Mouse (Mus musculus) kidney, postnatal 10 days (tissue): ENCODE data around the gene Psmd5.

Experiments used
- DNase-seq: peaks from one replicate; pipeline ENCODE4 v3.0.0; 2021; ENCODE audit warnings: mixed read lengths

The Psmd5 gene

DNA sequence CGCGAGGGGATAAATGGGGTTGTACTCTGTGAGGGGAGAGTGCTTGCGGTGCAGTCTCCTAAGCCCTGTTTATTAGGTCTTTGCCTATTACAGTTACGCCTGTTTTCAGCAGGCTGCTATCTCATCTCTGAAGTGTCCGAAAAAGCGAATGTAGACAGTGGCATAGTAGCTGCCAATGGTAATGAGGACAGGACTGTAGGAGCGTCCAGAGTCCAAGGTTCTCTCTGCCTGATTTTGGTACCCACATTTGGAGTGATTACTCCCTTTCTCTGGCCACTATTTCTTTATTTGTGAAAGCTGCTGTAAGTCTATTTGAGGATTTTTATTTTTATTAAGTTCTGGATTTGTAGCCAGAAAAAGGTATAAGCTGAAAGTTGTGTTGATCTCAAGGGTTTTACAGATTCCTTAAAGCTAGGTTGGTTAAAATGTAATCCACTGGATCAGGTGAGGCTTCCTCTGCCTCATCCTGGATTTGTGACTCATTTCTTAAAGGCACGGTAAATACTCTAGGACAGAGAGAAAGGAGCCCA, at the start of gene Psmd5:
Psmd5 (minus strand) TSS at position 153 of the 530 bp plus-strand sequence.
- DNase-seq = no peak

DNA sequence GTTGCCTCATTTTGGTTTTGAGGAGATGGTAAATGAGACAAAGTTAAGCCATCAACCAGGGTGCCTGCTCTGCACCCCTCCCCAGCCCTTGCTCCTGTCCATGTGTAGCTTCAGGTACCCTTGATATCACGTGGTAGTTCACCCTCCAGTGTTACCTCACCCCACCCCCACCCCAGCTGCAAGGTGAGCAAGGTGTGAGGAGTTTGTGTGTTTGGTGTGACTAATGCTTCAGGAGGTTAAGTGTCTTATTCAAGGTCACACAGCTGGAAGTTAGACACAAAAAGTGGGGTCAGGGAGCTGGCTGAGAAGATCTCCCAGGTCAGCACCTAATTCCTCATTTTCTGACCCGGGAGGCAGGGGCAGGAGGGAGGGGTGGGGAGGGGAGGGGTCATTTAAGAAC, 48.0 kb upstream of the Psmd5 start:
- no peak for DNase-seq

DNA sequence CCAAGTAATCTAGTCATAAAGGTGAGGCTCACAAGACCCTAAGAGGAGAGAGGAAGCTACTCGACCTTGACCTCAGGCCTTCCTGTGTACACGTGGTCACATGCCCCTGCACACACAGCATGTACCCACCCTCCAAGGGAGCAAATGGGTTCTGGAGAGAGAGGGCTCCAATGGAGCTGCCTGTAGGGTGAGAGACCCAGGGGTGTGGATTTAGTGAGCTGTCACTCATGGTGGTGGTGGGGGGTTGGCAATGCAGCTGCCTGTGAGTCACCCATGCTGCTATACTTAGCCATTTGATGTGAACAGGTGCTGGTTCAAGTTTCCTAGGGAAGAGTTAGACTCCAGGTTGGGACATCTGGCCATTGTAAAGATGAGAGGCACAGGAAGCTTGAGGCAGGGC, 45.4 kb upstream of the Psmd5 start:
- DNase-seq = no peak

DNA sequence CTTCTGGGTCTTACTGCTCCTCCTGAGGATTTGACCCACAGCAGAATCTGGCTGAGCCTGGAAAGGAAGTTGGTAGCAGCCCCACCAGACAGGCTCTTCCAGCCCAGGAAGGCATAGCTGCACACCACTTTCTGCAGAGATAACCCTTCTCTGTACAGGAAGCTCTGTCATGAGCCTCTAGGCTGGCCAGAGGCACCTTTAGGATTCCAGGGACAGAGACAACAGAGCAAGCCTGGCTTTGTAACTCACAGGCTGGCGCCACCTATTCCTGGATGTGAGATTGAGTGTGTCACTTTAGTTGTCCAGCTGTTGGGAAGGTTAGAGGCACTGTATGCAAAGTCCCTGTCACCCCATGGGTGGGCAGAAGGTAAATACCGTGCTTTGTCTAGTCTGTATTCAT, 40.3 kb upstream of the Psmd5 start:
- DNase-seq = no peak

DNA sequence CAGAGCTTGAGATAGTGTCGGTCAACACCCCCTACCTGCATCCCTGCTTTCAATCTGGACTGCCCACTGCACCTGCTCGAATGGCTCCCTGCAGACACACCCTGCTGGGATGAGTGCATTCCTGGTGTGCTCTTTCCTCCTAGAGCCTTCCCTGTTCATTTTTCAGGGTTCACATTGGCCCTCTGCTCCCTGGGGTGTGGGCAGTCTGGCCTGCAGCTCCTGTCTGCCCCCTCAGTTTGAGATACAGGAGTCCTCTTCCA, 40.0 kb upstream of the Psmd5 start:
- no peak for DNase-seq

DNA sequence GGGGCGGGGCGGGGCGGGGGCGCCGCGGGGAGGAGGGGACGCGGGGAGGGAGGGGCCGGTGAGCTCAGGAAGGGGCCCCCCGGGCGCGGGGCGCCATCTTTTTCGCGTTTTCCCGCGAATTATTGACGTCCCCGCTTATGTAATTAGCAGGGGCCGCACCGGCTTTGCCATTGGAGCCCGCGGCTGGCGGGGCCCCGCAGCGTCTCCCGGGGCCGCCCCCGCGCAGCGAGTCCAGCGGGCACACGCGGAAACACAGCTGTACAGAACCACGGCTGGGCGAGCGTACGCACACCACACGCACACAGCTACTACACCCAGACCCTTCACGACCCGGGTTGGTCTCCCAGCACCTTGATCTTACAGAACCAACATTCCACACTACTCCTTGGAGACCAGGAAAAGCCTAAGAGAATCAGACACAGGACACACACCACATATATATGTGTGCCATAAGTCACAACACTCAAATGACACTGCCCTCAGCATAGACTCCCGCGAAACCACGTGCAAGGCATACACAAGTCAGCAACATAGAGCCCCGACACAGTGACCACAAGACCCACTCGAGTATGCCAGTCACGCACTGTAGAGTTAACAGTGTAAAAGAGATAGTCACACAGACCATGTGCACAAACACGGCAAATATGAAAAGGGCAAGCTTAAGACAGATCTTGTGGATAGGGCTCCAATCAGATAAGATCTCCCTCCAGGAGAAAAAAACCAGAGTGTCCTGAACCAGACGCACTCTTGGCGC, 39.5 kb upstream of the Psmd5 start:
- DNase-seq = peak; percentile 64

DNA sequence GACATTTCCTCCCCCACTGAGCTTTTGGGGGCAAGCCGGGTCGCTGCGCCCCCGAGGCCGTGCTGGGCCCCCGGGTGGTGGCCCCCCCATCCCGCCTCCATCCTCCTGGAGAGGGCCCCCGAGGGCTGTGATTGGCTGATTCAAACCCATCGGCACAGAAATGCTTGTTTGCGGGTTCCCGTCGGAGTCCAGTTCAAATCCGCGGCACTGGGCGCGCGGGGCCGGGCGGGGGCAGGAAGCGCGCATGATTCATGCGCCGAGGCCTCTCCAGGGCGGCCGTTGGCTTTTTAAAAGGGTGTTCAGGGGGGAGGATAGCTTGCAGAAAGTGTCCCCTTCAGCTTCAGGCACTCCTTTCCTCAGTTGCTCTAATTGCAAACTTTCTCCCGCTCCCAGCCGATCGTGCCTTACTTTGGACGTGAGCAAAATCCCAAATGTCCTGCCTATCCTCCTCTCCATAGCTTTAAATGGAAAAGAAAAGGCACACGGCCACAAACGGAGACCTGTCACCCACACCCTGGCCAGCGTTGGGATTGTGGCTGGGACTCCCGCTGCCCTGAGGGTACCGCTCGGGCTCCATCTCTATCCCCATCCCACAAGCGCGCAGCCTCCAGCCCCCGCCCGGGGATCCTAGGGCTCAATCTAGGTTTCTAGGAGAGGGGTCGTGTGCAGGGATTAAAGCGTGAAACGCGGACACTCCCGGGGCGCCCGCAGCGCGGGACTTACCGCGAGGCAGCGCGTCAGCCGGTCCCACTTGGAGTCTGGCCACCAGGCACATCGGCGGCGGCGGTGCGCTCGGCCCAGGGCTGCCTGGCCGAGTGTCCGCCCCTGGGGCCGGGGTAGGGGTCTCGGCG, 38.7 kb upstream of the Psmd5 start, which contains the start of gene Phf19:
Phf19 (minus strand) TSS at position 809 of the 851 bp plus-strand sequence.
- DNase-seq = peak; percentile 64

DNA sequence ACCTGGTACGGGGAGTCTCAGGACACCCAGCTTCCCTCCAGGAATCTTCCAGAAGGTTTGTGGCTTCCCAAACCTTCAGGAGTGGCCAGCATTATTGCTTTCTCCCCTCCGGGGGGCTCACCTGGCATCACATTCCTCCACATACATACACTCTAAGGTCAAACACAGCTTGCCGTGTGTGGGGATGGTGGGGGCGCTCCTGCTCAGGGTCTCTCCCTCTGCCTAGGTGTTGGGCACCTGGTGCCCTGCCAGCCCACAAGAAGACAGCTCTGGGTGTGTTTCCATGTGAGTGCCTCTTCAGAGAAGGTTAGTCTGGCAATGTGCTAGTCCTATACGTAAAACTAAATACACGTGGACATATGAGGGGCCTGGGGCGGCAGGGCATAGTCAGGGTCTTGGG, 37.8 kb upstream of the Psmd5 start:
- DNase-seq = no peak

DNA sequence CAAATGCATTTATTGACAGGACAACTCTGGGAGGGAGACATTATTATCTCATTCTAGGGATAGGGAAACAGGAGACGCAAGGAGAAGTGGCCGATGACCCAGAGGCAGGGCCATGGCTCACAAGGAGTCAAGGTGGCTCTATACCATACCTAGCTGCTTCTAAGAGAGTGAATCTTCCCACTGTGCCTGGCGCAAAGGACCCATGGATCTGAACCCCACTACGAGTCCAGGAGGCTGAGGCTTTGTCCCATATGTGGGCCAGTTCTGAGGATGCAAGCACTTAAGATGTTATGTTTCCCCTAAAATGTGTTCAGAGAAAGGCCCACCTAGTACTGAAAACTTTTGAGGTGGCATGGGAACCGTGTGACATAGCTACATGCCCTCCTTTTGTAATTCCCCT, 37.1 kb upstream of the Psmd5 start:
- DNase-seq = no peak

DNA sequence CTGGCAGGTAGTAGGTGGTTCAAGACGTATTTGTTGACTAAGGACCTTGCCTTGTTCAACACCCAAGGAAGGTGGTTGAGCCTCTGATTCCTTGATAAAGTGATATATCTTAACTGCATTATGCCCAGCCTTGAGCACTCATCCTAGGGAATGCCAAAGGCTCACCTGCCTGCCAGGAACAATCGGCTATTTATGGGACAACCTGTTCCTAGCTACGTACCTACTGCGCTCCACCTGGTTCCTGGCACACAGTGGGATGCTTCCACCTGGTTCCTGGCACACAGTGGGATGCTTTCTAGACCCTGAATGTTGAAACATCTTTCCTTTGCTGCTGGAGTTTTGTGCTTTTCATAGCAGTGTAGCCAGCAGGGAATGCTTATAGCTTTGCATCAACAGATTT, 35.0 kb upstream of the Psmd5 start:
- DNase-seq = no peak

DNA sequence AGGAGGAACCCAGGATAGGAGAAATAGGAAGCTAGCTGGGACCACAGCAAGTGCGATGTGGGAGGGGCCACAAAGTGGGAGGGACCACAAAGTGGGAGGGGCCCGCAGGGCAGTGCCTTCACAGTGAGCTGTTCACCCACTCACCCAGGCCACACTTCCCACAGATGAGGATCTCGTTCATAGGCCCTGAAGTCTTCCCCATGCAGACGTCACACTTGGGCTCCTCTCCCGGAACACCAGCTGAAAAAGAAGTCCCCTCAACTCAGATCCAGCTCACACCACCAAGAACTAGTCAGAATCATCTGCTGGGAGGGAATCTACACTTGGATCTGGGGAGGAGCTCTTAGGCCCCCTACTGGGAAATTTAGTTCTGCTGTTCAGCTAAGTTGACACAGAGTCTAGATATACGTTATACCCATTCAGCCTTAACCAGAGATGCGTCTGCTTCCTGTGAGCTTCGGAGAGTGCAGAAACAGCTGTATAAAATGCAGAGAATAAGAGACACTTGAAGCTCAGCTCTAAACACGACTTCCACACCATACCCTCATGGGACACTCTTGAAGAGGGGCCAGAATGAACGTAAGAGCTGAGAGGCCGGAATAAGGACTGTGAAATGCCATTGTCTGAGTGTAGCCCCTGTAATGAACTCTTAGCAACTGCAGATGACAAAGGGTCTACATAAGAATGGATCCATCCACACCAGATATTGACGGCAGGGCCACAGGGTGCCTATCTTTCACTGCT, 32.3 kb upstream of the Psmd5 start:
- DNase-seq = peak; percentile 73

DNA sequence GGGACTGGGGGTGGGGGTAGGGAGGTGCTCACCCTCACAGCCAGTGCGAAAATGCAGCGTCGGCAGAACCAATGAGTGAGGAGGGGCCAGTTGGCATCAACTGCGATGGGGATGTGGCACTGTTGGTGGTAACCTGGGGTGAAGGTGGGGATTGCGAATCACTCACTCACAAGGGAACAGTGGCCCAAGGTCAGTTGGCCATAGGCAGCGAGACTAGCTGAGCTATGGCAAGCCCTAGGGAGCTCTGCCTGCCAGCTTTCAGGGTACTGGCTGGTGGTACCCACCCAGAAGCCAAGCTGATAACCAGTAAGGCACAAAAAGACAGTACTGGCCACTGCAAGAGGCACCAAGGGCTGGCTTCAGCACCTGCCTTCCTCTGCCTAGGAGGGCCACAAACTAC, 31.7 kb upstream of the Psmd5 start:
- peak; percentile 28 for DNase-seq

DNA sequence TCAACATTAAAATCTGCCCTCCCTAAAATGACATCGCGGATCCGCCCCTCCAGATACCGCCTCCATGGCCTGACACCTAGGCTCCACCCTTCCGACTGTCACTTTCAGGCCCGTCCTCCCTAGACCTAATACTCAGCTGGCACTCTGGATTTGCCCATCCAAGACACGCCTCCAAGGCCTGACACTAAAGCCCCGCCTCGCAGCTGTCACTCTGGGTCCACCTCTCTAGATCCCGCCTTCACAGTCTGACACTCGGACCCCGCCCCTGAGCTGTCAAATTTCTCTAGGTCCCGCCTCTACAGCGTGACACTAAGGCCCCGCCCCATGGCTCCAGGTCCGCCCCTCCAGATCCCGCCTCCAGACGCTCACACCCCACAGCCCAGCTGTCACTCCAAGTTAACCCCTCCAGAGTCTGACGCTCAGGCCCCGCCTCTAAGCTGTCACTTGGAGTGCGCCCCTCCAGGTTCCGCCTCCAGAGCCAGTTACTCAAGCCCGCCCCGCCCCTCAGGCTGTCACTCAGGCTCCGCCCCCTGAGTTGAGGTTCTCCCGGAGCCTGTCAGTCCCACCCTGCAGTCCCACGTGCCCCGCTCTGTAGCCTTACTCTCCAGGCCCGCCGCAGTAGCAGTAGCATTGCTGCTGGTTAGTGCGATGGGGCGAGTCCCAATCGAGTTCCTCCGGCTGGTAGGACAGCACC, 30.2 kb upstream of the Psmd5 start:
- peak; percentile 99 for DNase-seq

DNA sequence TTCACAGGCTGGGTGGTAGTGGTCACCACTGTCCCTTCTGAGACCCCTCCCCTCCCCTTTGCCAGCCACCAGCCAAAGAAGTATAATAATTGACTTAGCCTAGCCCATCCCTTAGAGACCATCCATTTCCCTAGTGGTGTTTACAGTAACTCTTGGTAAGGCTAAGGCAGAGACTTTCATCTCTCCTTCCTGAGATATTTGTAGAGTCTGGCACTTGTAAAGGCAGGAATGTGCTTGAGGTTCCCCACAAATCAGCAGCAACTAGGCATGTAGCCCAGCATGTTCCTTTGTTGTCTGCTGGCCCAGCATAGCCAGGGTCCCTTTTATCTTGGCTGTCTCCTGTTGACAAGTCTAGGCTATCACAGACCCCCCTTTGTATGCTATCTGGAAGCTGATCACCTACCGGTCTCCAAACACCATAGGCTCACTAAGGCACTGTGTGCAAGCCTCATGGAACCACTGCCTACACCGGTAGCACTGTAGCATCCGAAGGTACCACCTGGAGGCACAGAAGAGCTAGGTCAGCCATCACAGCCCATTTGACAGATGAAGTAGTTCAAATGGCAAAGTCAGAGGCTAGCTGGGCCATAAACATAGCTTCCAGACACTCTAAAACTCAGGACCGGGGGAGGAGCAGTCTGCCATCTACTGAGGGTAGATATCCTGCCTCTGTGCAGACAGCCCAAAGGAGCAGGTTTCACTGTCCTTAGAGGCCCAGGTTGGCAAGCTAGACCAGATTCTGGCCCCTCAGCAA, 29.1 kb upstream of the Psmd5 start:
- no peak for DNase-seq

DNA sequence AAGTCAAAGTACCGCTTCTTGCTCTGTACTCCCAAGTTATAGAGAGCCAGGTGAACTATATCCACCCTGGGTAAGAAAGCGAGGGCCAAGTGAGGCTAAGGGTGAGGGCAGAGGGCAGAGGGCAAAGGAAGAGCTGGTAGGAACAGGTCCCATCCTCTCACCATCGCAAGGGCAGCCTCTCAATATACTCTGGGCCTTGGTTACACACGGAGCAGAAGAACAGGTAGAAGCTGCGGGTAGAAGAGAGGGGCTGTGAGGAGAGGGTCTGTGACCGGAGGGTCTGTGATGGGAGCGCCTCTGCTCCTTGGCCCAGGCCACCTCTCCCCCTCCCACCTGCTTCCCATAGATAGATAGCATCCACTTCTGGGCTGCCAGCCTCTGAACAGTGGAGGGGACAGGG, 28.4 kb upstream of the Psmd5 start:
- DNase-seq = no peak

DNA sequence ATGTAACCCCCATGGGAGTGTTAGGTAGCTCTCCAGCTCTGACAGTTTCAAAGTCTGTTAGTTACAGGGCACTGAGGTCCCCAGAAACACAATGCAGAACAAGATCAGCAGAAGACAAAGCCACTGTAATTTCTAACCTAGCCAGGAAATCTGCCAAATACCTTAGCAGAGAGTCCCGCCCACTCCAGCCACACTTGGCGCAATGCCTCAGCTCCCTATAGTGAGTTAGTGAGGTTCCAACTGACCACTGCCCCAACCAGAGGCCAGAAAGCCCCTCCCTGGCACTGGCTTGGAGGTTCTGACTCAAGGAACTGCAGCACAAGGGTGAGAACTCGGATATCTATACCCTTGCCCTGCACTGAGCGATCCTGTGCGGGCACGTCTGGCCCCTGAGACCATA, 28.0 kb upstream of the Psmd5 start:
- peak; percentile 46 for DNase-seq

DNA sequence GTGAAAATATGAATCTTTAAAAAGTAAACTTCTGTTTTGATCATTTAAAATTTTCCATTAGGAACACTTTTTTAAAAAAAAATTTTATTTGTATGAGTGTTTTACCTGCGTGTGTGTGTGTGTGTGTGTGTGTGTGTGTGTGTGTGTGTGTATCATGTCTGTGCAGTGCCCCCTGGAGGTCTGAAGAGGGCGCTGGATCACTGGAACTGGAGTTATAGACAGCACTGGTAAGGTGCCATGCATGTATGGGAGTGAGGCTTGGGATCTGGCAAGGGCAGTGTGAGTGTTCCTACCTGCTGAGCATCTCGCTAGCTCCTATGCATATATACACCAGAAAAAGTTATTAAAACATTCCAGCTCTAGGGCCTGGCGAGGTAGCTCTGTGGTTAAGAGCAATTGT, 27.0 kb upstream of the Psmd5 start:
- no peak for DNase-seq

DNA sequence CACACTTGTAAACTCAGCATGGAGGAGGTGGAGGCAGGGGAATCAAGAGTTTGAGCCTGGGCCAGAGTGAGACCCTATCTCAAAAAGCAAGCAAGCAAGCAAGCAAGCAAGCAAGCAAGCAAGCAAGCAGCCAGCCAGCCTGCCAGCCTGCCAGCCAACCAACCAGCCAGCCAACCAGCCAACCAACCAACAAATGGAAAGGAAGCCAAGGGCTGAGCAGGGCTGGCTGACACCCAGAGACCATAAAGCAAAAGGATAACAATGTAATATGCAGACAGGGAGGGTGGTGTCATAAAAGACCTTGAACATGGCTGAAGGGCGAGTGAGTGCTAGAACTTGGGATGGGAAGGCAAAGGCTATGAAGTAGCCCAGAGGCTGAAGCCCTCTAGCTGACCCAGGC, 25.6 kb upstream of the Psmd5 start:
- no peak for DNase-seq

DNA sequence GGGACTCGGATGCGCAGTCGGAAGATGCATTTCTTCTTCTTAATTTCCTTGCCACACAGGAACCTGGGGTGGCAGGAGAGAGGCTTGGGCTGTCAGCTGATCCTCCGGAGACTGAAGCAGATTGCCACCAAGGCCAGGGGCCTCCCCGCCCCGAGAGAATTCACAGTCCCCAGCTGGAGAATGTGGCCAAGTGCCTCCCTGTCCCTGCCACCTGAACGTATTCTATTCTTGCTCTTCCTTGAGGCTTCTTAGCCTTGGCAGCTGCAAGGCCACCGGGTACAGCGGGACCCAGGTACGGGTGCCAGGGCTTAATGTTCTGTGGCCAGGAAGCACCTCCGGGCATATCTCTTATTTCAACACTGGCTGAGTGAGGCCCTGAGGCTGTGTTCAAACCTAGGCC, 24.9 kb upstream of the Psmd5 start:
- no peak for DNase-seq

DNA sequence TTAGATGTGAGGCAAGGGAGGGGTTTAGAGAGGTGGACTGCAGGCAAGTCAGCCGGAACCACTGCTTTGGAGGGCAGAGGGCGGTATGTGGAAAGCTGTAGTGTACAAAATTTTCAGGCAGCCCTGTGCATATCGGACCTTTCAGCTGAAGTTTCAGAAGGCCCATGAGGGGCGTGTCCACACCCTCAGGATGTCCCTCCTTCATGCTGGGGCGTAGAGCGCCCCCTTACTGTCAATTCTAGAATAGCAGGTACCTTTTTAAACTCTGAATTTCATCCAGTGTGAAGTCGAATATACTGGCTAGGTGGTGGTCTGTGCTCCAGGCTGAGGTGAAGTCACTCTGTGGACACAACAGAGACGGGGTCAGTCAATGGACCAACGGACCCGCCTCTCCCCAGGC, 23.1 kb upstream of the Psmd5 start:
- DNase-seq = peak; percentile 73

DNA sequence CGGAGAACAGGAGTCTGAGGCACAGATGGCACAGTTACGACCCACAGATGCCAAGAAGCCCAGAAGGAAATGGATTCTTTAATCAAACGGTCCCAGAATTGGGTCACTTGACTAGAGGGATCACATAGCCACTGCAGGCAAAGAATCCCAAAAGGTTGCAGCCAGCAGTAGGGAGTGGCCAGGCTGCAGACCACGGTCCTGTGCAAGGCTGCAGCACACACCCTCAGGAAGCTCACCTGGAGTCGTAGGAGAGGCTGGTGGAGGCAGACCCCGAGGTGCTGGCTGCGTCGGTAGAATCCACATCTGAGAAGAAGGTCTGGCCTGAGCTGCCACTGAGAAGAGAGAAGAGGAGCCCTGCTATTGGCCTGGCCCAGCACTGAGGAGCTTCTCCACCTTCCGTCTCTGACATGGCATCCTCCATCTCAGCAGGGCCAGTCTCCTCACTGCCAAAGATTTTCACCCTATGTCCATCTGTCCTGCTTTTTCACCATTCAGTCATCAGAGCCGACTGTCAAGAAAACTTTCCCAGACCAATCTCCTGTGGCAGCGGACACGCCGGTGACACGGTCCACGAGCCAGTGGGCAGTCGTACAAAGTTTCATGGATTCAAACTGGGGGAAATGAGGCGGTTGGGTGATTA, 22.2 kb upstream of the Psmd5 start:
- DNase-seq = no peak
